Mouse (Mus musculus) layer of hippocampus, adult 11-12 months (tissue): ENCODE results near the gene Rrp9.

Experiments
- DNase-seq: peaks from one replicate; pipeline ENCODE4 v3.0.0; 2022; ENCODE audit warnings: low spot score

The Rrp9 gene

DNA sequence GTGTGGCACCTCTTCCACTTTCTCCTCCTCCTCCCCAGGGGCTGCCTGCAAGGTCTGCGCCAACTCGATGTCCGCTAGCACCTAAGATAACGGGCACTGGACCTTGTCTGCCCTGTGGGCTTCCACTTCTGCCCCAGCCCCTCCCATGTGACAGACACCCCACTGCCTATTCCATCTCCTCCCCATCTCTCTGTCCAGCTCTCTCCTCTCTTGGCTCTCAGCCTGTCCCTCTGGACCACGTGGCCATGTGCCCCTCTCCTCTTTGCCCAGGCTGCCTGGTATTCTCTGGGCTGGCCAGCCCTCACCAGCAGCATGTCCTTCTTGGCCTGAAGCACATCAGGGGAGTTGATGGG lies 2.0 kb upstream of the Rrp9 start:
- DNase-seq = no peak

- DNase-seq = peak; percentile 61
Observed at GRCm38 (mm10) chr9:106474456-106474855, 1.3 kb upstream of the Rrp9 start.

GRCm38 (mm10) chr9:106475046-106475445 lies 717 bp upstream of the Rrp9 start:
- DNase-seq = no peak

- peak; percentile 34 for DNase-seq
Observed at GRCm38 (mm10) chr9:106476002-106476923, 500 bp downstream of the Rrp9 start.

GRCm38 (mm10) chr9:106476924-106477484 lies 1.2 kb downstream of the Rrp9 start, which contains the start of gene Parp3:
Gene Parp3 (minus strand): TSS chr9:106476949.
- peak; percentile 100 for DNase-seq

DNA sequence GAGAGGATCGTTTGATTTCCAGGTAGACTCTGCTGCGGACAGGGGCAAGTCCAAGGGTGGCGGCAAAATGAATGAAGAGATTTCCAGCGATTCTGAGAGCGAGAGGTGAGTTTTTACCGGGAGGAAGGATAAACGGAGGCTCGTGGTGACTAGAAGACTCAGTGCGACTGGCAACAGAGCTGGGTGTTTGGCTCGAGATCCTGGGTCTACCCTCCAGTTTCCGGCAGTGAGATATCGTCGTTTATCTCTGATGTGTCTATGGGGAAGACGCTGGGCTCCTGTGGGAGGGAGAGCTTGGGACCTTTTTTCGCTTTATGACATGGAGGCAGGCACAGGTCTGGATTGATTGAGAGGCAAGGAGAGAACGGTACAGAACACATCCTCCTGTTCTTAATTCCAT lies 1.9 kb downstream of the Rrp9 start:
- DNase-seq = no peak

GRCm38 (mm10) chr9:106478101-106478500 lies 2.3 kb downstream of the Rrp9 start:
- DNase-seq = peak; percentile 2

DNA sequence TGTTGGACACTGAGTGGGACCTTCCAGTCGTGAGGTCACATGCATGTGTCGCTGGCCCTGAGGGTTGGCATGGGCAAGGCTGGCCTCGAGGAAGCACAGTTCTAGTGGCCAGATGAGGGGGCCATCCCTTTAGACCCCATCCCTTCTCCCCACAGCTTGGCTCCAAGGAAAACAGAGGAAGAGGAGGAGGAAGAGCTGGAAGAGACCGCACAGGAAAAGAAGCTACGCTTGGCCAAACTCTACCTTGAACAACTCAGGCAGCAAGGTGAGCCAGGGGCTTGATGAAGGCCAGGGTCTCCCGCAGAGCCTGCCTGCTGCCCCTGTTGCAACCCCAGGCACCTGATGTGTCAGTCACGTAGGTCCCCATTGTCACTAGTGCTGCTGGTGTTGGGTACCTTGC lies 4.8 kb downstream of the Rrp9 start:
- no peak for DNase-seq

DNA sequence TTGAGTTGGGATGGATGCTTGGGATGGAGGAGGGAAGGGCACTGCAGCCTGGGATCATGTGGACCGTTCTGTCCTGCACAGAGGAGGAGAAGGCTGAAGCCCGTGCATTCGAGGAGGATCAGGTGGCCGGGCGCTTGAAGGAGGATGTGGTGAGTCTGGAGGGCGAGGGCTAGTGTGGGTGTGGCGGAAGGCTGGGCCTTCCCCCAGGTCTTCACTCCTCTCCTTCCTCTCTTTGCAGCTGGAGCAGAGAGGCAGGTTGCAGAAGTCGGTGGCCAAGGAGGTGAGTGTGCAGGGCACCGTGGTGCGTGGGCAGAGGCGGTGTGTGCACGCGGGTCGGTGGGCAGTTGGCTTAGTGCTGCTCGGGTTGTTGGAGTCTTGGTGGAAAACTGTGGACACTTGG lies 5.3 kb downstream of the Rrp9 start:
- DNase-seq = peak; percentile 2

DNA sequence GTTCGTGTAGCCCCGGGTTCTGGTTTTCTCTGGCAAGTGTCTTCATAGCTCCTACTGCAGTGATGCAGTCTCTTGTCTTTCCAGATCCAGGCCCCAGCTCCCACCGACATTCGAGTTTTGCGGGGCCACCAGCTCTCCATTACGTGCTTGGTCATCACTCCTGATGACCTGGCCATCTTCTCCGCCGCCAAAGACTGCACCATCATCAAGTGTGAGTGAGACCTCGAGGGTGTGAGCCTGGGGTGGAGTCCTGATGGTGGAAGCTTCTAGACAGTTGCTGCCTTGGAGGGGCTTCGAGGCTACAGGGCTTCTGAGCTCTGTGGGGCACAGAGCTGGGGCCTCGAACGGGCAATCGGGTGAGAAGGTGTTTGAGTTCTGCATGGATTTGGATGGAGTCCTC lies 5.9 kb downstream of the Rrp9 start:
- DNase-seq = peak; percentile 5

DNA sequence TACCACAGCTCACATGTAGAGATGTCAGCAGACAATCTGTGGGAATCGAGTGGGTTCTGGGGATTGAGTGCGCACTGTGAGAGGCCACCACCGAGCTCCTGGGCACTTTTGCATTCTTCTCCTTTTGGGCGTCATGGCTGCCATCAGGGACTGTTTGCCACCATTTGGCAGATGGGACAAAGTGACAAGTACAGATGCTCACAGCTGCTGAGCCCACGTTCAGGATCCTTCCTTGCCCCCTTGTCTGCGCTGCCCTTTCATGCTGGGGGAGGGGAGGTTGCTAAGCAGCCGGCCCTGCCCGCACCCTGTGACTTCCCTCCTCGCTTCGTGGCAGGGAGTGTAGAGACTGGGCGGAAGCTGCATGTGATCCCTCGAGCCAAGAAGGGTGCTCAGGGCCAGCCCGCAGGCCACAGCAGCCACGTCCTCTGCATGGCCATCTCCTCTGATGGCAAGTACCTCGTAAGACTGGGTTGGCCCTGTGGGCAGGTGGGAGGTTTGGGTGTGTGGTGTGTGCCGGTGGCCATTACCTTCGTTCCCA lies 6.9 kb downstream of the Rrp9 start:
- peak; percentile 2 for DNase-seq

- DNase-seq = peak; percentile 2
Observed at GRCm38 (mm10) chr9:106483136-106483535, 7.4 kb downstream of the Rrp9 start.

GRCm38 (mm10) chr9:106483606-106484005 lies 7.8 kb downstream of the Rrp9 start:
- DNase-seq = peak; percentile 5

- peak; percentile 2 for DNase-seq
Observed at GRCm38 (mm10) chr9:106485076-106485475, 9.3 kb downstream of the Rrp9 start.

- peak; percentile 0 for DNase-seq
Observed at GRCm38 (mm10) chr9:106487602-106488001, 11.8 kb downstream of the Rrp9 start.

- DNase-seq = no peak
Observed at GRCm38 (mm10) chr9:106499667-106500066, 23.9 kb downstream of the Rrp9 start, which contains the start of gene Iqcf1. Gene Iqcf1 (plus strand): TSS chr9:106499967.

DNA sequence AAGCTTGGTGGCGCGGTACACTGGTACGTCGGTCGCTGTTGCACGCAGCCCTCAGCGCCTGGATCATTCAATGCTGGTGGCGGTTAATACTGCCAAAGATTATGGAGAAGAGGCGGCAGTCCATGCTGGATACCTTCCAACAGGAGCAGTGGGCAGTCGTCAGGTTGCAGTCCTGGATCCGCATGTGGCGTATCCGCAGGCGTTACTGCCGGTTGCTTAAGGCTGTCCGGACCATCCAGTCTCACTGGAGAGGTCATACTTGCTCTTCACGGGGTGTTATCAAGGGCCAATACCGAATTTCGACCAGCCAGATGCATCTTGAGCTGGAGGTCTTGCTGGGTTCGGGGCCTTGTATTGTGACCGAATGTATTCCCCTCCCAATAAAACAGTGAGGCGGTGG lies 26.1 kb downstream of the Rrp9 start:
- DNase-seq = no peak

DNA sequence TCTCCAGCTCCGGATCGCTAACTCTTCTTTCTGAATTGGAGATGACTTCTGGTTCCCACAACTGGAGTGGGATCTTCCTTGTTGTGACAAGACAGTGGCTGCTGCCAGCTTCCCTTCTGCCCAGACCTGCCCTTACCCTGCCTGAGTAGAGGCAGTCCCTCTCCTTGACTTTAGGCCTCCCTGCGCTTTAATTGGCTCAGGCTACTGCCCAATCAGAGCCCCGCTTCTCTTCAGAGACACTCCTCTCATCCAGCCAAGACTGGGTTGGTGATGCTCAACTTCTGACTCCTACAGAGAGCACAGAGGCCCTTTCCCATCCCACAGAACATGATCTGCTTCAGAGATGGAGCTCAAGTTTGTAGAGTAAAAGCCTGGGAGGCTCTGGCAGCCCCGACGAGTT lies 28.5 kb downstream of the Rrp9 start:
- DNase-seq = no peak

DNA sequence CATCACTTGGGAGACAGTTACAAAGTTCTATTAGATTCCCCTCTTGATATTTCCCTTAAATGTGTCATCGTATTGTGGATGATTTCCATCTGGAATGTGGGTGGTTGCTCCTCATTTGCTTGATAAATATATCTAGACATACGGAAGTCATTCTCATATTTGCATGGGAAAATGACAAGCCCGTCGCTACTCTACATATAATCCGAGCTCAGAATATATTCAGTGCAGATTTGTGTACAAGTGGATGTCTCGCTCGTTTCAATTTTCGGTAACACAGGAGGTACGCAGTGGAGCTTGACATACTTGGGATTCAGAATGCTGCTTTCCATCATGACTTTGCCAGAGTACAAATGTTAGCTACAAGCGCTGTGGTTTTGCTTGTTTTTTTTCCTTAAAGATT lies 33.6 kb downstream of the Rrp9 start:
- peak; percentile 28 for DNase-seq

DNA sequence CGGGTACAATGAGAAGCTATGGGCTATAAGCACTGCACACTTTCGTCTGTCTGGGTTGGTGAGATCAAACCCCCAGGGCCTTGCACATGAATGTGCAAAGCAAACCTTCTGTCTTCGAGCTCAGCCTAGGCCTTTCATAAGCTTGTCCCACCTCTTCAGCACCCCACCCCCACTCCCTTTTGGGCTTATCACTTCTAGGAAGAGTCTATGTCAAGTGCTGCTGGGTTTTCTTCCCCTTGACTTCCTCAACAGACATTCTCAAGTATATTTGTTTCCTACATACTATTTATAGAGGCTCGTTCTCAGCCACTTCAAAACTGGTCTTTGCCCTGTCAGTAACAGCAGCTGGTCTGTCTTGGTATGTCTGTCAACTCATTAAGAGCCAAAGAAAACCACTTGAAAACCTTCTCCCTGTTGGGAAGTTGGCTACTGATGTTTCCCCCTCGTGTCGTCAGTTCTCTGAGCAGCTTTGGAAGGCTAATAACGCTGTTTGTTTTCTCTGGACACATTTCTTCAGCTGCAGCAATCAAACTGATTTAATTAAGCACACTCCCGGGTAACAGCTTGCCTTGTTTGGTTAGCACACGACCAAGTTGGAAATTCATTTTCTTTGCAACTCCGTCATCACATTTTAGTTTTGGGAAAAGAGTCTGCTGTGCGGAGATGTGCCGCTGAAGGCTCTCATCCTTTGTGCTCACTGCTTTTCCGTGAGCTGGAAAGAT lies 37.1 kb downstream of the Rrp9 start:
- DNase-seq = no peak

GRCm38 (mm10) chr9:106513566-106513965 lies 37.8 kb downstream of the Rrp9 start:
- no peak for DNase-seq

DNA sequence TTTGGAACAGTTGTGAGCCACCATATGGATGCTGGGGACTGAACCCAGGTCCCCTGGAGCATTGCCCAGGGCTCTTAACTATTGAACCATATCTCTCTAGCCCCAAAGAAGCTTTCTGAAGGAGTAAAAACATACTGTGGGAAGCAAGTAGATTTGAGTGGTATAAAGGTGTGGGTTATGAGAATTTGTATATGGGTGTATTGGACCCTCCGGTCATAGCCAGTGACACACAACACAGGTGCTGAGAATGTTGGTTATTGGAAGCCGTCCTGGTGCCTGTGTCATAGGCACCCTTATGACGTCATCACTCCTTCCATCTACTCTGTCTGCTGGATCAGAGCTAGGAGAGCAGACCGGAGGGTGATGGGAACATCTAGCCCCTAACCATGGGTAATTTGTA lies 38.5 kb downstream of the Rrp9 start, which contains the start of gene Iqcf5:
TSS of gene Iqcf5 (plus strand) at position 301 of the 400 bp plus-strand sequence.
- no peak for DNase-seq
